Mouse (Mus musculus) liver, postnatal 0 days (tissue): ENCODE measurements around the gene Nt5c3b. TPM values are rescaled to one million over a fixed set of nuclear protein-coding genes. Genes with fewer than 3 reads are reported as not detected.

Source experiments
- ATAC-seq: fragments of 200-750 bp; cut with Nextera tagmentation; 2 replicates; pipeline ENCODE4 v1.8.0; 2017; ENCODE audit warnings: mild to moderate bottlenecking, moderate library complexity
- DNase-seq: peaks from one replicate; pipeline ENCODE4 v3.0.0-alpha.2; 2016
- H3K27ac ChIP-seq: fragments of 300-500 bp; sonication (generic); 2 replicates; pipeline ENCODE4 v1.5.1; 2014; ENCODE audit warnings: antibody characterized with exemption, moderate library complexity, mild to moderate bottlenecking, low read depth
- H3K27me3 ChIP-seq: fragments of 300-500 bp; sonication (generic); 2 replicates; pipeline ENCODE4 v1.6.1; 2014; ENCODE audit warnings: low read length, control low read depth, mixed read lengths; ENCODE audit not compliant: insufficient read depth
- H3K36me3 ChIP-seq: fragments of 300-500 bp; sonication (generic); replicated peaks from 2 replicates; pipeline ENCODE4 v1.6.1; 2014; ENCODE audit warnings: mild to moderate bottlenecking, control low read depth, low read length, moderate library complexity, mixed read lengths; ENCODE audit not compliant: insufficient read depth
- H3K4me1 ChIP-seq: fragments of 300-500 bp; sonication (generic); 2 replicates; pipeline ENCODE4 v1.6.1; 2014; ENCODE audit warnings: antibody characterized with exemption, mild to moderate bottlenecking, control low read depth; ENCODE audit not compliant: insufficient read depth
- H3K4me2 ChIP-seq: fragments of 300-500 bp; sonication (generic); 2 replicates; pipeline ENCODE4 v1.6.1; 2014; ENCODE audit warnings: low read depth, mild to moderate bottlenecking, low read length, moderate library complexity, mixed read lengths
- H3K4me3 ChIP-seq: fragments of 300-500 bp; sonication (generic); 2 replicates; pipeline ENCODE4 v1.5.1; 2014; ENCODE audit warnings: low read depth, low read length
- H3K9ac ChIP-seq: fragments of 300-500 bp; sonication (generic); replicated peaks from 2 replicates; pipeline ENCODE4 v1.6.1; 2014; ENCODE audit warnings: mild to moderate bottlenecking, moderate library complexity
- H3K9me3 ChIP-seq: fragments of 300-500 bp; sonication (generic); 2 replicates; pipeline ENCODE4 v1.6.1; 2016; ENCODE audit warnings: mild to moderate bottlenecking, control low read depth, low read length, mixed read lengths
- CTCF ChIP-seq: sonication (generic); IDR thresholded peaks from 2 replicates; pipeline ENCODE4 v1.5.1; 2016; ENCODE audit warnings: antibody characterized with exemption, low read depth
- EP300 ChIP-seq: IDR thresholded peaks from 2 replicates; pipeline ENCODE4 v1.6.1; 2016; ENCODE audit warnings: antibody characterized with exemption, low read depth, mild to moderate bottlenecking
- WGBS: fragments of 180-500 bp; shearing (Covaris S2); extraction: QIAGEN DNeasy Blood & Tissue Kit; methylation state at CpG from one replicate; pipeline ENCODE4 v1.1.7; 2014; ENCODE audit not compliant: insufficient replicate concordance; 5-methylcytosine and 5-hydroxymethylcytosine counted together
- polyA plus RNA-seq: library from polyadenylated mRNA; unstranded; fragments of >200 nt; fragmentation: Nextera tagmentation; extraction: Ambion mirVana; gene quantifications from 2 replicates; pipeline ENCODE4 v1.2.1, GENCODE M21; 2015

The Nt5c3b gene
- polyA plus RNA-seq = 11.1 and 11.9 TPM in 2 replicates

GRCm38 (mm10) chr11:100441797-100442196 is at the start of gene Nt5c3b, which contains the start of gene Klhl10:
Nt5c3b (minus strand) TSS chr11:100441808.
Klhl10 (plus strand) TSS chr11:100441917.
- no peaks in the 10 kb centered on the region for H3K36me3 ChIP-seq
- DNase-seq (no peak), ATAC-seq (no peak)
- no peaks in the 10 kb centered on the region for H3K27me3 ChIP-seq
- peaks cover 12% of the 10 kb centered on the region for H3K4me1 ChIP-seq
- H3K9me3 ChIP-seq = no peaks in the 10 kb centered on the region
- peak within 1 kb of the TSS; percentile 90 for H3K4me2 ChIP-seq
- TF ChIP-seq EP300 (no peak), CTCF (no peak)
- H3K27ac ChIP-seq = no peak within 1 kb of the TSS
- H3K9ac ChIP-seq = peak within 1 kb of the TSS; percentile 67
- peak within 1 kb of the TSS; percentile 62 for H3K4me3 ChIP-seq
- WGBS = 77% methylated on average over 8 of the region's 8 CpGs

GRCm38 (mm10) chr11:100490951-100491350 is 49.3 kb upstream of the Nt5c3b start:
- WGBS = 80% methylated on average over 6 of the region's 6 CpGs
- DNase-seq (no peak), ATAC-seq (no peak)
- Histone ChIP-seq H3K9me3 (no peaks in the 10 kb centered on the region), H3K4me3 (no peak overlapping the region), H3K4me1 (no peaks in the 10 kb centered on the region), H3K36me3 (peaks cover 62% of the 10 kb centered on the region), H3K9ac (no peak overlapping the region), H3K4me2 (no peak overlapping the region), H3K27ac (no peak overlapping the region), H3K27me3 (no peaks in the 10 kb centered on the region)
- peak; percentile 57 for TF ChIP-seq CTCF
- TF ChIP-seq EP300 = no peak

GRCm38 (mm10) chr11:100485801-100486538 is 44.4 kb upstream of the Nt5c3b start:
- 77% methylated on average over 8 of the region's 8 CpGs for WGBS
- TF ChIP-seq CTCF (peak; percentile 73), EP300 (no peak)
- ATAC-seq = no peak
- Histone ChIP-seq H3K9ac (no peak overlapping the region), H3K27me3 (no peaks in the 10 kb centered on the region), H3K4me1 (no peaks in the 10 kb centered on the region), H3K4me2 (no peak overlapping the region), H3K36me3 (peaks cover 68% of the 10 kb centered on the region), H3K27ac (no peak overlapping the region), H3K4me3 (no peak overlapping the region), H3K9me3 (no peaks in the 10 kb centered on the region)
- no peak for DNase-seq

GRCm38 (mm10) chr11:100484461-100484860 is 42.9 kb upstream of the Nt5c3b start:
- DNase-seq (no peak), ATAC-seq (no peak)
- Histone ChIP-seq H3K9ac (no peak overlapping the region), H3K4me3 (no peak overlapping the region), H3K36me3 (peaks cover 69% of the 10 kb centered on the region), H3K4me2 (no peak overlapping the region), H3K4me1 (no peaks in the 10 kb centered on the region), H3K27me3 (no peaks in the 10 kb centered on the region), H3K27ac (no peak overlapping the region), H3K9me3 (no peaks in the 10 kb centered on the region)
- 91% methylated on average over 3 of the region's 3 CpGs for WGBS
- no peak for TF ChIP-seq CTCF
- no peak for TF ChIP-seq EP300

- ATAC-seq = no peak
- no peaks in the 10 kb centered on the region for H3K4me1 ChIP-seq
- H3K4me2 ChIP-seq = no peak overlapping the region
- H3K9me3 ChIP-seq = no peaks in the 10 kb centered on the region
- H3K27ac ChIP-seq = no peak overlapping the region
- 76% methylated on average over 7 of the region's 7 CpGs for WGBS
- H3K4me3 ChIP-seq = no peak overlapping the region
- peaks cover 73% of the 10 kb centered on the region for H3K36me3 ChIP-seq
- no peak overlapping the region for H3K9ac ChIP-seq
- no peaks in the 10 kb centered on the region for H3K27me3 ChIP-seq
- DNase-seq = no peak
- no peak for TF ChIP-seq EP300
- TF ChIP-seq CTCF = no peak
These were observed 37.5 kb upstream of the Nt5c3b start for GRCm38 (mm10) chr11:100479152-100479551.

- Histone ChIP-seq H3K9me3 (no peaks in the 10 kb centered on the region), H3K27me3 (no peaks in the 10 kb centered on the region), H3K9ac (no peak overlapping the region), H3K4me3 (no peak overlapping the region), H3K36me3 (peaks cover 45% of the 10 kb centered on the region), H3K27ac (no peak overlapping the region), H3K4me2 (no peak overlapping the region), H3K4me1 (peaks cover 9% of the 10 kb centered on the region)
- TF ChIP-seq EP300 (no peak), CTCF (no peak)
- ATAC-seq (no peak), DNase-seq (no peak)
- WGBS = 83% methylated on average over 5 of the region's 5 CpGs
These were observed 34.7 kb upstream of the Nt5c3b start for GRCm38 (mm10) chr11:100476281-100476680.
